Mouse (Mus musculus): ENCODE measurements around the gene Dcaf10. TPM values are rescaled to one million over a fixed set of nuclear protein-coding genes. Genes with fewer than 3 reads are reported as not detected.

Gene Dcaf10
- polyA plus RNA-seq, 1 experiment from 2014 or later: 18.4 TPM

DNA sequence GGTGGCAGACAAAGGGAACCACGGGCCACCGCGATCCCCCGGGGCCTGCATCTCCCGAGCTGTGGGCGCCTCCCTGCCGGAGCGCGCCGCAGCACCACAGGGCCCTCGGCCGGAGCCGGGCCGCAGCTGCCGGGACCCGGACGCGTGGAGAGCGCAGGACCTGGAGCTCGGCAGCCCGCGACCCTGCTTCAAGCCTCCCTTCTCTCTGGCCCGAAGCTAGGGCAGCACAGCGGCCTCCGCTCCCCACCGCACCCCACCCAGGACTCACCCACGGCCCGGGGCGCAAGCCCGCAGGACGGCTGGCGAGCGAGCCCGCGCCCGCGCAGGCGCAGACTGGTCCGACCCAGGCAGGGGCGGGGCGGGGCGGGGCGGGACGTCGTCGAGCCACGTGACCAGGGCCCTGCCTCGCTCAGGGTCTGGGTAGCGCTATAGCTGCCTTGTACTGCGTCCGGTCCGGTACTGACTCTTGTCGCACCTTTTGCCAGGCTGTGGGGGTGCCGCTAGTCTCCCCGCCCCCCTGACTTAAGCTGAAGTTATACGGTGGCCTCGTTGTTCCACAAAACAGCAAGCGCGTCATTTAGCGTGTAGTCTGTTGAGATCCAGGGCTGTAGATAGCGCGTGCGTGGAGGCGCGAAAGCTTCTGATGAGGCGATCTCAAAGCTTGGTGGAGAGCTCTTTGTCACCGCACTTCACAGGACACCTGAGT lies 66.7 kb downstream of the Dcaf10 start, which contains the start of gene Slc25a51:
Slc25a51 (minus strand) TSS at position 340 of the 706 bp plus-strand sequence.
- H3K36me3 ChIP-seq (ENCODE audit: control insufficient read depth, insufficient read depth, low read length): peaks cover 7% of the 10 kb centered on the region
- no peaks in the 10 kb centered on the region for H3K9me3 ChIP-seq (ENCODE audit: control insufficient read depth, low read depth, low read length)
- H3K4me2 ChIP-seq (replicated peaks; ENCODE audit: low read depth, low read length): peak within 1 kb of the TSS; percentile 88
- peak within 1 kb of the TSS; percentile 91 for H3K27ac ChIP-seq (ENCODE audit: low read length)
- under 1% methylated on average over 65 of the region's 67 CpGs for WGBS
- peaks cover 19% of the 10 kb centered on the region; the same call in 1 of the 2 replicates for H3K4me1 ChIP-seq (ENCODE audit: control insufficient read depth, insufficient read depth, low read length)
- no peaks in the 10 kb centered on the region for H3K27me3 ChIP-seq (ENCODE audit: control insufficient read depth, insufficient read depth, low read length)
- peak within 1 kb of the TSS; percentile 97 for H3K4me3 ChIP-seq (ENCODE audit: low read depth, low read length)
- peak within 1 kb of the TSS; percentile 93 for H3K9ac ChIP-seq (replicated peaks; ENCODE audit: low read depth, low read length)
- peak; percentile 95 for ATAC-seq (ENCODE audit: insufficient number of reproducible peaks, insufficient read depth, low FRiP score, low read depth)

DNA sequence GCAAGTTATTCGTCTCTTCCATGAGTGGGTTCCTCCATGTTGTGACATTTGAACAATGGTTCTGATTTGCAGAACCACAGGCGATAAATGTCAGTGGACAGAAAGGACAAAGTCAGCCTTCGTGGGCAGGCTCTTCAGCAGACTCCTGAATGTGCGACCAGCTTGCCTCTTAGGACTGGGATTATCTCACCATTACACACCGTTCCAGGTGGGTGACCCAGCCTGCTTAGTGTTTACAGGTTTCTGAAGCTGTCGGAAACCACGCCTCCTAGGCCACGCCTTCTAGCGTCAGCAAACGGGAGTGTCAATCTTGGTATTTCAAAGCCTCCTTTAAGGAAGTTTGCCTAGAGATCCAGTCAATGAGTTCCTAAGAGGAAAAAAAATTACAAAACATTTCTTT lies 67.4 kb downstream of the Dcaf10 start:
- Histone ChIP-seq H3K9ac (replicated peaks; ENCODE audit: low read depth, low read length) (peak overlapping the region; percentile 93), H3K27ac (ENCODE audit: low read length) (peak overlapping the region; percentile 91), H3K4me3 (ENCODE audit: low read depth, low read length) (peak overlapping the region; percentile 97), H3K27me3 (ENCODE audit: control insufficient read depth, insufficient read depth, low read length) (no peaks in the 10 kb centered on the region), H3K9me3 (ENCODE audit: control insufficient read depth, low read depth, low read length) (no peaks in the 10 kb centered on the region), H3K4me2 (replicated peaks; ENCODE audit: low read depth, low read length) (peak overlapping the region; percentile 88), H3K36me3 (ENCODE audit: control insufficient read depth, insufficient read depth, low read length) (peaks cover under 1% of the 10 kb centered on the region; the same call in 1 of the 2 replicates), H3K4me1 (ENCODE audit: control insufficient read depth, insufficient read depth, low read length) (peaks cover 19% of the 10 kb centered on the region; the same call in 1 of the 2 replicates)
- peak; percentile 47; the same call in 1 of the 2 replicates for ATAC-seq (ENCODE audit: insufficient number of reproducible peaks, insufficient read depth, low FRiP score, low read depth)
- 1% methylated on average over 10 of the region's 10 CpGs for WGBS

DNA sequence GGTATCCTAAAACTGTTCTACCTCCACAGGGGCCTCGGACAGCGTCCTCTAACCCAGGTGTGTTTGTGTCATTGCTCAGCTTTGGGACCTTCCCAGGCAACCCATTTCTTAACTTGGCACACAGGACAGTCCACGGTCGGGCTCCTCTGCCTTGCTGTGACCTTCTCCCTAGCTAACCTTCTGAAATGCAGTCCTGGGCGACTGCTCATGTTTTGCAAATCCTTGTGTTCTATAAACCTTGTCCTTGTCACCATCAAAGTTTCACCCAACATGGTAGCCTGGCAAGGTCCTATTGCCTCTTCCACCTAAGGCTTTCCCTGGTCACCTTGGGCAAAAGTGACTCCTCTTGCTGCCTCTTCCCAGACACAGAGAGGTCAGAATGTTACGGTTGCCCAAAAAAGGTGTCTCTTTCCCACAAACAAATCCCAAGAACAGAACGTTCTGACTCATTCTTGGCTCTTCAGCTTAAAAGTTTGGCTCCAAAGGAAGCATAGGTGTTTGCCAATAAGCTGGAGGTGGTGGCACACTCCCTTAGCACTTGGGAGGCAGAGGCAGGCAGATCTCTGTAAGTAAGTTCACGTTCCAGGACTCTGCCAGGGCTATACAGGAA lies 69.4 kb downstream of the Dcaf10 start:
- peaks cover 15% of the 10 kb centered on the region; the same call in 1 of the 2 replicates for H3K4me1 ChIP-seq (ENCODE audit: control insufficient read depth, insufficient read depth, low read length)
- WGBS: 82% methylated on average over 8 of the region's 8 CpGs
- no peak overlapping the region for H3K4me3 ChIP-seq (ENCODE audit: low read depth, low read length)
- no peak for ATAC-seq (ENCODE audit: insufficient number of reproducible peaks, insufficient read depth, low FRiP score, low read depth)
- H3K27me3 ChIP-seq (ENCODE audit: control insufficient read depth, insufficient read depth, low read length): no peaks in the 10 kb centered on the region
- no peaks in the 10 kb centered on the region for H3K9me3 ChIP-seq (ENCODE audit: control insufficient read depth, low read depth, low read length)
- H3K36me3 ChIP-seq (ENCODE audit: control insufficient read depth, insufficient read depth, low read length): no peaks in the 10 kb centered on the region
- H3K9ac ChIP-seq (replicated peaks; ENCODE audit: low read depth, low read length): no peak overlapping the region
- H3K4me2 ChIP-seq (replicated peaks; ENCODE audit: low read depth, low read length): no peak overlapping the region
- H3K27ac ChIP-seq (ENCODE audit: low read length): no peak overlapping the region

DNA sequence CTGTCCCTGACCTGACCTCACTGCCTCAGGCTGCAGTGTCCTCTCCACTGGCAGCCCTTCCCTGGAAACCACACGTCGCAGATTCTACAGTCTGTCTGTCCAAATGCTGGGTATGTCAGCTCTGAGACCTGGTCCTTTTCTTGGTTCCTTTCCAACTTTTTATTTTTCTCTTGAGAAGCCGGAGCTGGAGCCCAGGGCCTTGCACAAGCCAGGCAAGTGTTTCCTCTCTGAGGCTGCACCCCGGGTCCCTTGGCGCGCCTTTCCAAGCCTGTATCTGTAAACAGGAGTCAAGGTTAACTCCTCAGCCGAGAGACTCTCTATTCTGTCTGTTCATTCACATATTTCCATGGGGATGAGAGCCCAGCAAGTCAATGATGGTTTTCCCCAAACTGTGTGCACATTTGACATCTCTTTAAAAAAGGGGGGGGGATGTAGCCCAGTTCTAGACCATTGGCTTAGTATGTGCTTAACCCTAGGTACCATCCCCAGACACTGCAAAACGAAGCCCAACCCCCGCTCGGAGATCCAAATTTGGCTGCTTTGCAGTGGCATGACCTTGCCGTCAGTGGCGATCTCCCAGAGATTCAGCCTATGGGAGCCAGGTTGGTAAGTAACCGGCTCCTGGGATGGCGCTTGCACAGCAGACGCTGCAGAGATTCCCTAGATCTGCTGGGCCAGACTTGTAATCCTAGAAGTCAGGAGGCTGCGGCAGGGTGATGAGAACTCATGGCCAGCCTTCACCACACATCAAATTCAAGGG lies 70.7 kb downstream of the Dcaf10 start:
- WGBS: 58% methylated on average over 16 of the region's 16 CpGs
- H3K4me2 ChIP-seq (replicated peaks; ENCODE audit: low read depth, low read length): no peak overlapping the region
- H3K4me1 ChIP-seq (ENCODE audit: control insufficient read depth, insufficient read depth, low read length): peaks cover 2% of the 10 kb centered on the region; the same call in 1 of the 2 replicates
- H3K9ac ChIP-seq (replicated peaks; ENCODE audit: low read depth, low read length): no peak overlapping the region
- no peak overlapping the region for H3K27ac ChIP-seq (ENCODE audit: low read length)
- no peaks in the 10 kb centered on the region for H3K27me3 ChIP-seq (ENCODE audit: control insufficient read depth, insufficient read depth, low read length)
- H3K36me3 ChIP-seq (ENCODE audit: control insufficient read depth, insufficient read depth, low read length): no peaks in the 10 kb centered on the region
- ATAC-seq (ENCODE audit: insufficient number of reproducible peaks, insufficient read depth, low FRiP score, low read depth): no peak
- H3K4me3 ChIP-seq (ENCODE audit: low read depth, low read length): no peak overlapping the region
- no peaks in the 10 kb centered on the region for H3K9me3 ChIP-seq (ENCODE audit: control insufficient read depth, low read depth, low read length)

DNA sequence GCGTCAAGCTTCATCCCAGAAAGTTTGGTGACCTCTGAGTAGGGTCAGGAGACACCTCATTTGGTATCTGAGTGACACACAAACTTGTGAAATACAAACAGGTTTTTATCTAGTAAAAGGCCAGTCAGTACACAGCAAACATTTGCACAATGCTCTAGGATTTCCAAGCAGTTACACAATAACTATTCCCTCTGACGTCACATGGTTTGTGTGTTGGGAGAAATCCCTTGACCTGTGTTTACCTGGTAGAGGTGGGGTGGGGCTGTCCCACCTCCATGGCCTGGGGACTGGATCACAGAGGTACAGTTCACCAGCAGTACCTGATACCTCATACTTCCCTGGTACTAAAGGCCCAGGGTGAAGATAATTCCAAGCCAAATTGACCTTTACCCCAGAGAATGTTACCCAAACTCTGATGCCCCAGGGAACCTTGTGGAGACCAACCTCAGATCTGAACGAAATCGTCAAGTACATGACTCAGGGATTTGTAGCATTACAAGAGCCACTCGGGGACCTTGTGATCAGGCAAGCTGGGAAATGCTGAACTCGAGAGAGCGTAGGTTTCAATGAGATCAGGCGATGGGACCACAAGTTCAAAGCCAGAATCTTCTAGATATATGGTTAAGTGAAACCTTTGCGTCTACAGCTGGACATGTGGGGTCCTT lies 71.9 kb downstream of the Dcaf10 start:
- ATAC-seq (ENCODE audit: insufficient number of reproducible peaks, insufficient read depth, low FRiP score, low read depth): no peak
- no peaks in the 10 kb centered on the region for H3K36me3 ChIP-seq (ENCODE audit: control insufficient read depth, insufficient read depth, low read length)
- H3K9ac ChIP-seq (replicated peaks; ENCODE audit: low read depth, low read length): no peak overlapping the region
- H3K27me3 ChIP-seq (ENCODE audit: control insufficient read depth, insufficient read depth, low read length): no peaks in the 10 kb centered on the region
- H3K27ac ChIP-seq (ENCODE audit: low read length): no peak overlapping the region
- no peak overlapping the region for H3K4me3 ChIP-seq (ENCODE audit: low read depth, low read length)
- 66% methylated on average over 9 of the region's 9 CpGs for WGBS
- H3K4me2 ChIP-seq (replicated peaks; ENCODE audit: low read depth, low read length): no peak overlapping the region
- H3K4me1 ChIP-seq (ENCODE audit: control insufficient read depth, insufficient read depth, low read length): 0 out of 2 replicates have a peak, but pooled peaks cover 2% of the 10 kb centered on the region
- H3K9me3 ChIP-seq (ENCODE audit: control insufficient read depth, low read depth, low read length): no peaks in the 10 kb centered on the region

DNA sequence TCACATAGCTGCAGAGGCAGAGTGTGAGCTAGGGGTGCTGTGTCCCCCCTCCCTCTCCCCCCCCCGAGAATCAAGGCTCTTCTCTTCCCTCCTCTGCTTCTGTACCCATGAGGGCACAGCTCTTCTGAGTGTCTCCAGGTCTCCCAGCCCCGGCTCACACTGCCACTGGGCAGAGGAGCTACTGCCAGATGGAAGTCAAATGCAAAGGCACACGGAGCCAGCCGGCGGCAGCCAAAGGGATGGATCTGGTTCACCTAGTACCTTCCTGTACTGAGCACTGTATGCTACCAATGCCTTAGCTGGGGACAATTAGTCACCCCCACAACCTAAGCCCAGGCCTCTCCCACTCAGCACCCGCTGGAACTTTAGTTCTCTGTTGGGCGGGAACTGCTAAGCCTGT lies 74.4 kb downstream of the Dcaf10 start:
- Histone ChIP-seq H3K9ac (replicated peaks; ENCODE audit: low read depth, low read length) (no peak overlapping the region), H3K27ac (ENCODE audit: low read length) (no peak overlapping the region), H3K4me3 (ENCODE audit: low read depth, low read length) (no peak overlapping the region), H3K9me3 (ENCODE audit: control insufficient read depth, low read depth, low read length) (no peaks in the 10 kb centered on the region), H3K4me1 (ENCODE audit: control insufficient read depth, insufficient read depth, low read length) (0 out of 2 replicates have a peak, but pooled peaks cover 3% of the 10 kb centered on the region), H3K27me3 (ENCODE audit: control insufficient read depth, insufficient read depth, low read length) (no peaks in the 10 kb centered on the region), H3K36me3 (ENCODE audit: control insufficient read depth, insufficient read depth, low read length) (no peaks in the 10 kb centered on the region), H3K4me2 (replicated peaks; ENCODE audit: low read depth, low read length) (no peak overlapping the region)
- ATAC-seq (ENCODE audit: insufficient number of reproducible peaks, insufficient read depth, low FRiP score, low read depth): no peak
- 66% methylated on average over 7 of the region's 7 CpGs for WGBS

DNA sequence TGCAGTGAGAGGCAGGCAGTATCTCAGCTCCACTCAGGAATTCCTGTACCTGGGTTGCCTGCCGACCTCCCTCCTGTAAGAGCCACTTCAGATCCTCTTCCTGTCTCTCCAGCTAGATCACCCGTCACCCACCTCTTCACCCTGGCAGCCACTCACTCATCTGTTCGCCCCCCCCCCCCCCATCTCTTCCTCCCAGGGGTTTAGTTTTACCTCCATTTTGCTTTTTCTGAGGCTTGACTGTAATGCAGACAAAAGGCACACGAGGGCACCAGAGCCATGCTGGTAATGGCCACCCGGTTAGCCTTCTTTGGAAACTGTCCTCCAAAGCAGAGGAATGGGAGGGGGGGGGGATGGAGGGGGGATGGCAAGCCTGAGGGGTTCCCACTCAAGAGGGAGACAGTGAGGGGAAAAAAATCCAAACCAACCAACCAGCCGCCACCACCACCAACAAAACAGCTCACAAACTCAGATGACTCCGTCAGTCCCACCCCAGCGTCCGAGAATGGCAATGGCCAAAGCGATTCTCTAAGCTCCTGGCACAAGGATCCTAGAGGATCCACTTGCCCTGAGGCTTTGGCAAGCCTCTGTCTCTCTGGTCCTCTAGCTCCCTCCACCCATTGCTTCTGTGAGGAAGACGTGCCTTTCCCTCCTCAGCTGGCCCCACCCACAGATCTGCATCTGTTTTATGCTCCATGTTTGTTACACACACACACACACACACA lies 76.5 kb downstream of the Dcaf10 start:
- peak; percentile 20; the same call in 1 of the 2 replicates for ATAC-seq (ENCODE audit: insufficient number of reproducible peaks, insufficient read depth, low FRiP score, low read depth)
- Histone ChIP-seq H3K36me3 (ENCODE audit: control insufficient read depth, insufficient read depth, low read length) (no peaks in the 10 kb centered on the region), H3K4me2 (replicated peaks; ENCODE audit: low read depth, low read length) (no peak overlapping the region), H3K4me3 (ENCODE audit: low read depth, low read length) (no peak overlapping the region), H3K9me3 (ENCODE audit: control insufficient read depth, low read depth, low read length) (no peaks in the 10 kb centered on the region), H3K27me3 (ENCODE audit: control insufficient read depth, insufficient read depth, low read length) (no peaks in the 10 kb centered on the region), H3K9ac (replicated peaks; ENCODE audit: low read depth, low read length) (no peak overlapping the region; the same call in 1 of the 2 replicates), H3K27ac (ENCODE audit: low read length) (no peak overlapping the region), H3K4me1 (ENCODE audit: control insufficient read depth, insufficient read depth, low read length) (peaks cover 3% of the 10 kb centered on the region; the same call in 1 of the 2 replicates)
- 23% methylated on average over 11 of the region's 11 CpGs for WGBS
